Mouse (Mus musculus) brain, embryonic 14.5 days (tissue): ENCODE results near the gene Sorcs2. TPM values are rescaled to one million over a fixed set of nuclear protein-coding genes. Genes with fewer than 3 reads are reported as not detected.

ENCODE experiments used
- DNase-seq: peaks from one replicate; pipeline ENCODE4 v3.0.0-alpha.2; 2011; ENCODE audit warnings: low read depth
- CTCF ChIP-seq: fragments of 200-500 bp; IDR thresholded peaks from 2 replicates; pipeline ENCODE4 v1.5.1; 2012; ENCODE audit warnings: inconsistent platforms, mild to moderate bottlenecking, moderate library complexity, borderline replicate concordance; ENCODE audit not compliant: insufficient read depth, insufficient read length; ENCODE audit errors: extremely low read depth
- POLR2A ChIP-seq: fragments of 200-500 bp; IDR thresholded peaks from 2 replicates; pipeline ENCODE4 v1.6.1; 2012; ENCODE audit warnings: mild to moderate bottlenecking, inconsistent platforms, borderline replicate concordance; ENCODE audit not compliant: poor library complexity, insufficient read depth, insufficient read length, severe bottlenecking; ENCODE audit errors: extremely low read depth
- polyA plus RNA-seq: library from polyadenylated mRNA; depleted of rRNA; stranded (reverse); fragments of >200 nt; gene quantifications from 2 replicates; pipeline ENCODE4 v1.2.3, GENCODE M21; 2012

The Sorcs2 gene
- polyA plus RNA-seq, 1 experiment: 29.0 TPM

GRCm38 (mm10) chr5:35989986-35990735, 407.8 kb downstream of the Sorcs2 start:
- TF ChIP-seq POLR2A (no peak), CTCF (no peak)
- no peak for DNase-seq

- TF ChIP-seq POLR2A: no peak
- TF ChIP-seq CTCF: no peak
- no peak for DNase-seq
Observed at GRCm38 (mm10) chr5:35989506-35989905, 408.4 kb downstream of the Sorcs2 start.

GRCm38 (mm10) chr5:35988085-35988484, 409.9 kb downstream of the Sorcs2 start:
- TF ChIP-seq CTCF: no peak
- no peak for TF ChIP-seq POLR2A
- DNase-seq: no peak

GRCm38 (mm10) chr5:35985611-35986010, 412.3 kb downstream of the Sorcs2 start:
- TF ChIP-seq CTCF (no peak), POLR2A (no peak)

GRCm38 (mm10) chr5:35981976-35982375, 416.0 kb downstream of the Sorcs2 start:
- TF ChIP-seq POLR2A: no peak
- TF ChIP-seq CTCF: peak; percentile 96
- DNase-seq: peak; percentile 83

More at GRCm38 (mm10) chr5:35985611-35986010, 412.3 kb downstream of the Sorcs2 start:
- DNase-seq: peak; percentile 22

- DNase-seq: no peak
- no peak for TF ChIP-seq POLR2A
- no peak for TF ChIP-seq CTCF
Observed at GRCm38 (mm10) chr5:35981341-35981740, 416.6 kb downstream of the Sorcs2 start.

GRCm38 (mm10) chr5:35980542-35980941, 417.4 kb downstream of the Sorcs2 start:
- no peak for DNase-seq
- TF ChIP-seq CTCF: no peak
- no peak for TF ChIP-seq POLR2A

GRCm38 (mm10) chr5:35975681-35976080, 422.3 kb downstream of the Sorcs2 start:
- TF ChIP-seq CTCF: peak; percentile 89
- TF ChIP-seq POLR2A: no peak
- peak; percentile 83 for DNase-seq

GRCm38 (mm10) chr5:35974265-35974664, 423.7 kb downstream of the Sorcs2 start:
- DNase-seq: no peak
- TF ChIP-seq POLR2A: no peak
- no peak for TF ChIP-seq CTCF

GRCm38 (mm10) chr5:35973800-35974199, 424.1 kb downstream of the Sorcs2 start:
- TF ChIP-seq POLR2A: no peak
- no peak for TF ChIP-seq CTCF
- DNase-seq: peak; percentile 33

- TF ChIP-seq CTCF (no peak), POLR2A (no peak)
- DNase-seq: no peak
Observed at GRCm38 (mm10) chr5:35972739-35973138, 425.2 kb downstream of the Sorcs2 start.
